Mouse (Mus musculus): ENCODE measurements around the gene Azin2. TPM values are rescaled to one million over a fixed set of nuclear protein-coding genes. Genes with fewer than 3 reads are reported as not detected.
A peak's percentile ranks its signal among the peaks of the same experiment; 100 is the strongest.

The Azin2 gene
- total RNA-seq, 4 experiments from 2014 or later = 2.1 to 3.8 (median 2.7) TPM

DNA sequence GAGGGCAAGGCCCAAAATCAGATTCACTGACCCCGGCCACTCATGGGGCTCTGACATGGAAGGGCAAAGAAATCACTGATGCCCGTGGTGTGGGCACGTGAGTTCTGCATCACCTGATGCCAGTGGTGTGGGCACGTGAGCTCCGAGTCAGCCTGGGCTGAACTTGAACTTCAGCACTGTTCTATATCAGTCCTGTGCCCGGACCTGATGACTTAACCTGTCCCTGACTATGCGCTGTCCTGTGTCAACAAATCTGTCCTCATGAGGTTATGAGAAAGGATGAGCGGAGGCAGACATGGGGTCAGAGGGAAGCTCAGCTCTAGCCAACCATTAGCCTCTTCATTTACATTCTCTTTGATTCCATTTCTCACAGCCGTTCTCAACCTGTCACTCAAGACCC, 15.5 kb downstream of the Azin2 start:
- no peak for DNase-seq (ENCODE audit: low spot score in 2 of 2)

DNA sequence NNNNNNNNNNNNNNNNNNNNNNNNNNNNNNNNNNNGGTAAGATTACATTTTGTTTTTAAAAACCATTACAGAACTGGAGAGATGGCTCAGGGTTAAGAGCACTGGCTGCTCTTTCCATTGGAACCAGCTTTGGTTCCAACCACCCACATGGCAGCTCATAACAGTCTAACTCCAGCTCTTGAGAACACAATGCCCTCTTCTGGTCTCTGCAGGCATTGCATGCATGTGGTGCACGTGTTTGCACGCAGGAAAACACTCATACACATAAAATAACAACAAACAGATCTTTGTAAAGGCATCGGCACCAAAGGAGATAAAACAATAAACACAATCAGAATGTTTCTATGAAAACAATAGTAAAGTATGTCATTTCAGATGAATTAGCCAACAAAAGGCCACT, 19.9 kb downstream of the Azin2 start:
- DNase-seq (ENCODE audit: low spot score in 2 of 2) = no peak

- no peak for DNase-seq (ENCODE audit: low spot score in 2 of 2)
Observed at GRCm38 (mm10) chr4:128935595-128935994, 26.6 kb downstream of the Azin2 start.

DNA sequence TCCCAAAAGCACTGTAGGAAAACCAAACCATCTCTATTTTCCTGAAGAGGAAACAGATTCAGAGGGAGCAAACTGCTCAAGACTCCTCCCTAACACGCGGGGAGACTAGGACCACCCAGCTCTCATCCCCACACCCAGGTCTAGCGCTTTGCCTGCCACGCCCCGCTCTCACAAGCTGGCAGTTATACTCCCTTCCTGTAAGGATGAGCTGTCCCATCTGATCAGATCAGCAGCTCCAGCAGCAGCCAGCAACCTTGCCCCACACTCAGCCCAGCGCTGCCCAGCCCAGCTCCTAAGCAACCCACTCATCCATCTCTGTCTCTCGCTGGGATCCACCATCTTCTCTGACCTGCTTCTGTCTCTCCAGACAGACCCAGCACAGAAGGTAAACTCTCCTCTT, 29.5 kb downstream of the Azin2 start:
- no peak for DNase-seq (ENCODE audit: low spot score in 2 of 2)

DNA sequence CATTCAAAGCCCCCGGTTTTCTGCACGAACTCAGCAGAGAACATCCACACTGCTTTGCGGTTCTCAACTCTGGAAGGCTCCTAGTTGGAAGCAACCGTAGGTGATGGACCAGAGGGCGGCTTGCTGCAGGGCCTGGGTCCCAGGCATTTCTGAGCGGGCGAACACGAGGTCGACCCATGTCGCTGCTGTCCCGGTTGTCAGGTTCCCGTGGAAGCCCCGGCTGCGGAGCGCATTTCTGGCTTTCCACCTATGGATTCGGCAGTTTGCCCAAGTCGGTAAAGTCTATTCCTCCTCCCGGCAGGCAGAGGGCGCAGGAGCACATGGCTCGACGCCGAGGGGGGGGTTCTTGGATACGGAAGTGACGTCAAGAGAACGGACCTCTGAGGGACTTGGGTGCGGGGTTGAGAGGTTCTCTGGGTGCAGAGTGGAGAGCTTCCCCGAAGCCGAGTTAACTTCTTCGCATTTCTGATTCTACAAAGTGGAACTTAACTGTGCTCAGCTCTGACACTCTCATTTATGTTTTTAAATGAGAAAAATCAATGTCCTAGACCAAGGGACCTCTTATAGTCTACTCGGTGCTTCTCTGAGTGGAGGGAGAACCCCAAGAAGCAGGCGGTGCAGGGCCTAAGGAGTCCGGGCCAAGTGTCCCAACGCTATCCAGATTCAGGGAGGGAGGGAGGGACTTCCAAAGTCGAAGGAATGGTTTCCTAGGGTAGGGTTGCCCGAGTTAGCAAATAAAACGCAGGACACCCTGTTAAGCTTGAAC, 37.2 kb downstream of the Azin2 start:
- peak; percentile 52 to 56 for DNase-seq (ENCODE audit: low spot score in 2 of 2)

DNA sequence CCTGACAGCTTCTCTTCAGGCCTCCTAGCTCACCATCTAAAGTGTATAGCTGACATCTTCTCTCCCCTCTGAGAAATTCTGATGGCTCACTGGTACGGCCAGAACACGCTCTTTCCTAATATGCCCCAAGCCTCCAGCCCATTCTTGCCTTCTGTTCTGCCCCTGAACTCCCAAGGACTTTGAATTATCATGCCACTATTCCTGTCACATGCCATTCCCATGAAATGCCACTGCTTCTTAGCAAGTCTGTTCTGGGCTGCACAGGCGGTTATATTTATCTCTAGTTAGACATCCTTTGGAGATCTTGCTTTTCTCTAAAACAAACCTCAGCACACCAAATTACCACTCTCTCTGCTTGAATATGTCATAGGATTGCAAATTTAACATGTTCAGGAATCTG, 38.6 kb downstream of the Azin2 start:
- DNase-seq (ENCODE audit: low spot score in 2 of 2) = no peak

DNA sequence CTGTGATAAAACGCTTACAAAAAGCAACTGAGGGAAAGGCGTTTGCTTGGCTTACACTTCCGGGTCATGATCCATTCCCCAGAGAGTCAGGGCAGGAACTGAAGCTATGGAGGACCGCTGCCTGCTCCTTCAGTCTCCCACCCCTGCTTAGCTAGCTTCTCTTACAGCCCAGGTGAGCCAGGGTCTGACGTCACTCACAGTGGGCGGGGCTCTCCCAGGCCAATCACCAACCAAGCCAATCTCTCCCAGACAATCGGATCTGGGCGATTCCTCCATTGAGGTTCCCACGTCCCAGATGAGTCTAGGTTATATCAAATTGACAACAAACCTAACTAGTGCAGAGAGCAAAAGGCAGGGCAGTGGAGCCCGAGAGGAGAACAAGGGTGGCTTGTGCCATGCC, 43.1 kb downstream of the Azin2 start:
- DNase-seq (ENCODE audit: low spot score in 2 of 2) = no peak

DNA sequence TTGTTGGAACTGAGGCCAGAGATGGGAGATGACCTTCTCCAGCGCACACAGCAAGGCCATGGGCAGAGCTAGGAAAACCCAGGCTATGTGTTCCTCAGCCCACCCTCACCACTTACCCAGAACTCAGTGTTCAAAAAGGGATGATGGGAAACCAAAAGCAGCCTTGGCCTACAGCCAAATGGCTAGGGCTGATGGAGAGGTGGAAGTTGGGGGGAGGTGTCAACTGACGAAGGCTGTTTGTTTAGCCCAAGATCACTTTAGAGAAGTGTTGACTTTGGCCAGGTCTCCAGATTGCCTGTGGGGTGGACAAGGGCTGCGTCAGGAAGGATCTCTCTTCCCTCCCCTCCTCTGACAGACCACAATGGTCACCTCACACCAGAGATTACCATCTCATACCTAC, 44.1 kb downstream of the Azin2 start:
- no peak for DNase-seq (ENCODE audit: low spot score in 2 of 2)

GRCm38 (mm10) chr4:128917756-128918155, 44.5 kb downstream of the Azin2 start:
- DNase-seq (ENCODE audit: low spot score in 2 of 2) = no peak

DNA sequence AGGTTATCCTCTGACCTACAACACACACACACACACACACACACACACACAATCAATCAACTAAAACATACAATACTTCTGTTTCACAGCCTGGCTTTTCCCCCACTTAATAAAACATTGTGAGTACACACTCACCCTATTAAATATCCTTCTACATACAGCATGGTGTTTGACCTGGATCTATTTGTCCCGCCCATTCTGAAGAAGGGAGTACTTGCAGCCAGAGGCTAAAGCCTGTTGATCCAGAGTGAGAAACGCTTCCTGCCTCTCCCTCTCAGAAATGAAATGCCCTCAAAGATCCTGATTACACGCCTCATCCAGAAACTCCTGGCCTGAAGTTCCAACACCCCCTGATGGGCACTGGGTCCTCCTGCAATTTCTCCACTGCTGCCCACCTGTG, 45.1 kb downstream of the Azin2 start:
- DNase-seq (ENCODE audit: low spot score in 2 of 2) = no peak

DNA sequence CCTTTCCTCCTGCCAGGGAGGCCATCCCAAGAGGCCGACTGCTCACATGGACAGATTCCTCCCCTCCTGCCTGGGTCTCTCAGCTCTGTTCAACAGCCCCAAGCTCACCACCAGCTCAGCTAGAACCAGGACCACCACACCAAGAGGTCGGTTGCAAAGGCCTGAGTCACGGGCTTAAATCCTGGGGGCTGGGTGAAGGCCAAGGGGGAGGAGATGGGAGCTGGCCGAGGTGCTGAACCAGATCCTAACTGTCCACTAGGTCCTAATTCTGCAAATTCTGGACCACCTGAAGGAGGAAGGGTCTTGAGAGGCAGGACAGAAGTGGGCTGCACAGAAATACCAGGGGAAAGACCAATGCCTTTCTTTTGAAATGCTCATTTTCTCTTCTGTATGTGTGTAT, 48.4 kb downstream of the Azin2 start:
- DNase-seq (ENCODE audit: low spot score in 2 of 2) = no peak

GRCm38 (mm10) chr4:128912085-128912484, 50.2 kb downstream of the Azin2 start:
- no peak for DNase-seq (ENCODE audit: low spot score in 2 of 2)

DNA sequence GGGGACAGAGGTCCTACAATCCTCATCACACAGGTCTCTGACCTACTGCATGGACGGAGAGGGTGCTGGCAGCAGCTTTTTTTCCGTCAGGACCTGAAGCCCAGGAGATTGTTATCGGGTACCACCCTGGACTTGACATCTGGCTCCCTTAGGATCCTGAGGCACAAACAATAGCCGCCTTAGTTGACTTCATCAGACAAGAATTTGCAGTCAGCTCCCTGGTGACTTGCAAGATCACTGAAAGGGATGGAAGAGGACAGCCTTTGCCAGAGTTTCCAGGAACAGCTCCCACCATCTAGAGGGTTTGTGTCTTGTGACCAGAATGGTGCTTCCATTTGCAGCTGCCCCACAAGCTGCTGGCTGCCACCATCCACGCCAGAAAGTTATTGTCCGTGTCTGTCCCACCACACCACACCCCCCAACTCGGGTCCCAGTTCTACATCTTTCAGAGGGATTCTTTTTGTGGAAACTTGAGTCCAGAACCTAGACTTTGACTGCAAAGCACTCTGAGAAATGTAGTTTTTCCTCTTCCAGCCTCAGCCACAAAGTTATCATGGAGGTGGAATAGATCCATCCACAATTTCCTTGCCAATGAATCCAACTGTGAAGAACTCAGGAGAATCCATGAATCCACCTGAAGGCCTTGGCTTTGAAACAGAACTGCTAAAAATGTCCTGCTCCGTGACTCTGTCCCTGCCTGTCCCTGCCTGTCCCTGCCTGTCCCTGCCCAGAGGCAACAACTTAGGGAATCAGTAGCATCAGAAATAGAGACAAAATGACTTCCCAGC, 51.8 kb downstream of the Azin2 start:
- DNase-seq (ENCODE audit: low spot score in 2 of 2) = no peak

- no peak for DNase-seq (ENCODE audit: low spot score in 2 of 2)
Observed at GRCm38 (mm10) chr4:128909378-128909831, 52.8 kb downstream of the Azin2 start.

DNA sequence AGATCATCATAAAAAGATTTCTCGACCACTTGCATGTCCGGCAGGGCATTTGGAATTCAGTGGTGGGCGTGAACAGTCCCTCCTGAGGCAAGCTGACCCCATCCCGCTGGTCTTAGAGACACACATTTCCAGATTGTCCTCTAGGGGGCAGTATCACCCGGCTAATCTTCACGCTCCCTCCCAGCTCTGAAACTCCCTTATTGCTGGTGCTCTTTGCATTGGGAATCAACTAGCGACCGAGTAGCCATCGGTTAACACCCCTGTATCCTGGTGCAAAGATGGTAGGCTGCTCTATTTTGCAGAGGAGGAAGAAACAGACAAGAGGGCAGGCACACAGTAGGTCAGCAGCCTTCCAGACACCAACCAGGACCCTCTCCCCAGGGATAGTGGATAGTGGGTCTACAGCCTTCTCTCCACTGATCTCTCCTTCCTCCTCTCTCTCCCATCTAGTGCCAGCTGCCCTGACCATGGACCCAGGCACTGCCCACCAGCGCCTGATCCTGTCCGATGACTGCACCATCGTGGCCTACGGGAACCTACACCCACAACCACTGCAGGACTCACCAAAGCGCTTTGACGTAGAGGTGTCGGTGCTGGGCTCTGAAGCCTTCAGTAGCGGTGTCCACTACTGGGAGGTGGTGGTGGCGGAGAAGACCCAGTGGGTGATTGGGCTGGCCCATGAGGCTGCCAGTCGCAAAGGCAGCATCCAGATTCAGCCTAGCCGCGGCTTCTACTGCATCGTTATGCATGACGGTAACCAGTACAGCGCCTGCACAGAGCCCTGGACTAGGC, 53.5 kb downstream of the Azin2 start:
- DNase-seq (ENCODE audit: low spot score in 2 of 2) = no peak

- DNase-seq (ENCODE audit: low spot score in 2 of 2) = no peak
Observed at GRCm38 (mm10) chr4:128907238-128907968, 54.8 kb downstream of the Azin2 start.

GRCm38 (mm10) chr4:128906757-128907156, 55.5 kb downstream of the Azin2 start:
- DNase-seq (ENCODE audit: low spot score in 2 of 2) = no peak

- DNase-seq (ENCODE audit: low spot score in 2 of 2) = no peak
Observed at GRCm38 (mm10) chr4:128905251-128905650, 57.0 kb downstream of the Azin2 start.

GRCm38 (mm10) chr4:128904035-128904800, 58.0 kb downstream of the Azin2 start:
- no peak for DNase-seq (ENCODE audit: low spot score in 2 of 2)

DNA sequence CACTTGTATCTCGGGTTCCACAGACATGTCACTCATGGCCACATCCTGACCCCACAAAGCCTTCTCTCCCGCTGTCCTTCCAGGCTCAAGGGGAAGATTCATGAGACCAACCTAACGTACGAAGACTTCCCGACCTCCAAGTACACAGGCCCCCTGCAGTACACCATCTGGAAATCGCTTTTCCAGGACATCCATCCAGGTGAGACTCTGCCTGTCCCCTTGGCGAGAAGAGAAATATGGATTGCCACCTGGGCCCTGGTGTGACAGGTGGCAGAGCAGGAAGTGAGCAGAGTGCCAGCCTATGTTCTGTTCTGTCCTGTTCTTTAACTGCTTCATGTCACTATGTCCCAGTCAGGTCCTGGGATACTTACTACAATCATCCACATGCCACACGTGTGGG, 59.9 kb downstream of the Azin2 start:
- DNase-seq (ENCODE audit: low spot score in 2 of 2) = no peak

DNA sequence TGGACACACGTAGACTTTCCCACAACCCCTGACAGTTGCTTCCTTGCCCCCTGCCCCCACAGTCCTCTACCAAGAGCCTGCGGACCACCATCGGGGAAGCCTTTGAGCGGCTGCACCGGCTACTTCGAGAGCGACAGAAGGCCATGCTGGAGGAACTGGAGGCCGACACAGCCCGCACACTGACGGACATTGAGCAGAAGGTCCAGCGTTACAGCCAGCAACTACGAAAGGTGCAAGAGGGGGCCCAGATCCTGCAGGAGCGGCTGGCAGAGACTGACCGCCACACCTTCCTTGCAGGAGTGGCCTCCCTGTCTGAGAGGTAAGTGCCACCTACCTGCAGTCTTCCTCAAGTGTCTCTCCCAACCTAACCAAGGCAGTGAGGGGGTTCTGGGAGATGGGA, 61.8 kb downstream of the Azin2 start:
- DNase-seq (ENCODE audit: low spot score in 2 of 2) = no peak

All from gastrocnemius, adult 8-10 months (tissue).